Mouse (Mus musculus) heart, postnatal 0 days (tissue): ENCODE results near the gene Srpr. TPM values are rescaled to one million over a fixed set of nuclear protein-coding genes. Genes with fewer than 3 reads are reported as not detected.

ENCODE experiments used
- ATAC-seq: fragments of 200-750 bp; cut with Nextera tagmentation; 2 replicates; pipeline ENCODE4 v1.8.0; 2017; ENCODE audit warnings: low read depth, moderate number of reproducible peaks, moderate library complexity; ENCODE audit not compliant: insufficient read depth
- DNase-seq: peaks from one replicate; pipeline ENCODE4 v3.0.0-alpha.2; 2016; ENCODE audit warnings: low spot score
- H3K27ac ChIP-seq: fragments of 300-500 bp; sonication (generic); 2 replicates; pipeline ENCODE4 v1.5.1; 2014; ENCODE audit warnings: low read depth, mild to moderate bottlenecking
- H3K27me3 ChIP-seq: fragments of 300-500 bp; sonication (generic); 2 replicates; pipeline ENCODE4 v1.6.1; 2014; ENCODE audit warnings: low read length, mixed read lengths; ENCODE audit not compliant: control insufficient read depth, insufficient read depth
- H3K36me3 ChIP-seq: fragments of 300-500 bp; sonication (generic); replicated peaks from 2 replicates; pipeline ENCODE4 v1.6.1; 2014; ENCODE audit warnings: low read length, mixed read lengths; ENCODE audit not compliant: control insufficient read depth, insufficient read depth
- H3K4me1 ChIP-seq: fragments of 300-500 bp; sonication (generic); 2 replicates; pipeline ENCODE4 v1.6.1; 2014; ENCODE audit warnings: antibody characterized with exemption; ENCODE audit not compliant: control insufficient read depth, insufficient read depth
- H3K4me2 ChIP-seq: fragments of 300-500 bp; sonication (generic); 2 replicates; pipeline ENCODE4 v1.6.1; 2014; ENCODE audit warnings: low read depth, mild to moderate bottlenecking, low read length, moderate library complexity
- H3K4me3 ChIP-seq: fragments of 300-500 bp; sonication (generic); 2 replicates; pipeline ENCODE4 v1.5.1; 2014; ENCODE audit warnings: low read depth, low read length
- H3K9ac ChIP-seq: fragments of 300-500 bp; sonication (generic); replicated peaks from 2 replicates; pipeline ENCODE4 v1.6.1; 2014; ENCODE audit warnings: low read depth, low read length, mixed read lengths
- H3K9me3 ChIP-seq: fragments of 300-500 bp; sonication (generic); replicated peaks from 2 replicates; pipeline ENCODE4 v1.6.1; 2016; ENCODE audit warnings: low read length; ENCODE audit not compliant: control insufficient read depth
- CTCF ChIP-seq: IDR thresholded peaks from 2 replicates; pipeline ENCODE4 v1.5.1; 2016; ENCODE audit warnings: antibody characterized with exemption, control low read depth, low read depth
- EP300 ChIP-seq: IDR thresholded peaks from 2 replicates; pipeline ENCODE4 v1.6.1; 2016; ENCODE audit warnings: antibody characterized with exemption, low read depth
- WGBS: fragments of 180-500 bp; shearing (Covaris S2); extraction: QIAGEN DNeasy Blood & Tissue Kit; methylation state at CpG from one replicate; pipeline ENCODE4 v1.1.7; 2014; 5-methylcytosine and 5-hydroxymethylcytosine counted together
- polyA plus RNA-seq: library from polyadenylated mRNA; unstranded; fragments of >200 nt; fragmentation: Nextera tagmentation; extraction: Ambion mirVana; gene quantifications from 2 replicates; pipeline ENCODE4 v1.2.1, GENCODE M21; 2015
- total RNA-seq: library from RNA; depleted of rRNA; stranded (reverse); fragments of >200 nt; gene quantifications from 2 replicates; pipeline ENCODE4 v1.2.3, GENCODE M21; 2014; ENCODE audit warnings: low replicate concordance

The Srpr gene
- total and polyA plus RNA-seq, 2 experiments from 2014 or later = 39.0 to 90.3 TPM

DNA sequence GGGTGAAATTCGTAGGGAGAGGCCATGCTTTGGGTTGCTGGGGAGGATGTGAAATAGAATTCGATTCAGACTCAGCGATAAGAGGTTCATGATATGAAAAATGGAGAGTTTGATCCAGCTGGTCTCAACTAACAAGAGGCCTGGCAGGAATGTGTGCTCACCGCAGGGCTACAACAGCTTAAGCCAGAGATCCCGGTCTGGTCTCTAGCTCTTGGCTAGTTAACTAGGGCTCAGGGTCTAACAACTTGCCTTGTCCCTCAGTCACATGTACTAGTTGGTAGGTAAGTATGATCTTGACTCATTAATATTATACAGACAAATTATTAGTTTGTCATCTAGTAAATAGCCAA is 82.9 kb downstream of the Srpr start:
- Histone ChIP-seq H3K9ac (no peak overlapping the region), H3K4me1 (no peaks in the 10 kb centered on the region), H3K9me3 (no peaks in the 10 kb centered on the region), H3K27ac (no peak overlapping the region), H3K27me3 (no peaks in the 10 kb centered on the region), H3K4me3 (no peak overlapping the region), H3K4me2 (no peak overlapping the region), H3K36me3 (no peaks in the 10 kb centered on the region; the same call in 1 of the 2 replicates)
- TF ChIP-seq EP300 (no peak), CTCF (no peak)
- WGBS = 55% methylated on average over 5 of the region's 5 CpGs
- no peak for DNase-seq
- no peak for ATAC-seq

GRCm38 (mm10) chr9:35283415-35284069 is 83.6 kb downstream of the Srpr start:
- DNase-seq = no peak
- Histone ChIP-seq H3K9me3 (no peaks in the 10 kb centered on the region), H3K27ac (no peak overlapping the region), H3K36me3 (no peaks in the 10 kb centered on the region), H3K4me3 (no peak overlapping the region), H3K9ac (no peak overlapping the region), H3K27me3 (no peaks in the 10 kb centered on the region), H3K4me1 (no peaks in the 10 kb centered on the region), H3K4me2 (no peak overlapping the region)
- WGBS = 80% methylated on average over 13 of the region's 13 CpGs
- ATAC-seq = no peak
- TF ChIP-seq EP300 (no peak), CTCF (no peak)

DNA sequence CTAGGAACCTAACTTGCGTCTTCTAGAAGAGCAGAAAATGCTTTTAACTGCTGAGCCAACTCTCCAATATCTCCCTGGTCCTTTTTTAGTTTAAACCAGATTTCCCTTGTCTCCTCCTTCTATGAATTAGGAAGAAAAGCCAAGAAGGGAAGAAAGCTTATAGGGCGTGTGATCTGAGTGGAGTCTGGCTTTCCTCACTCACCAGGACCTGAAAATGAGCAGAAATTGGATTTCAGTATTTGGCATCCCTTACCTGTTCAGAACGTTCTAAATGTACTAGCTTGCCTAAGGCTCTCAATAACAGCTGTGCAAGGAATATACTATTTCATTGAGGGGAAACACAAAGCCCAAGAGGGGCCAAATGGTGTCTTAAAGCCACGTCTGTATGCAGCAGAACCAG is 84.4 kb downstream of the Srpr start:
- no peaks in the 10 kb centered on the region for H3K36me3 ChIP-seq
- H3K9ac ChIP-seq = no peak overlapping the region
- no peak overlapping the region for H3K27ac ChIP-seq
- DNase-seq (no peak), ATAC-seq (no peak)
- H3K27me3 ChIP-seq = no peaks in the 10 kb centered on the region
- no peaks in the 10 kb centered on the region for H3K4me1 ChIP-seq
- no peaks in the 10 kb centered on the region for H3K9me3 ChIP-seq
- H3K4me2 ChIP-seq = no peak overlapping the region
- TF ChIP-seq CTCF = no peak
- 84% methylated on average over 4 of the region's 4 CpGs for WGBS
- H3K4me3 ChIP-seq = no peak overlapping the region

GRCm38 (mm10) chr9:35286351-35286750 is 86.4 kb downstream of the Srpr start:
- WGBS = 76% methylated on average over 3 of the region's 3 CpGs
- no peaks in the 10 kb centered on the region for H3K9me3 ChIP-seq
- DNase-seq (no peak), ATAC-seq (no peak)
- H3K27ac ChIP-seq = no peak overlapping the region
- no peaks in the 10 kb centered on the region for H3K4me1 ChIP-seq
- TF ChIP-seq EP300 (no peak), CTCF (no peak)
- no peak overlapping the region for H3K4me2 ChIP-seq
- no peak overlapping the region for H3K9ac ChIP-seq
- H3K27me3 ChIP-seq = no peaks in the 10 kb centered on the region
- no peaks in the 10 kb centered on the region for H3K36me3 ChIP-seq
- no peak overlapping the region for H3K4me3 ChIP-seq

DNA sequence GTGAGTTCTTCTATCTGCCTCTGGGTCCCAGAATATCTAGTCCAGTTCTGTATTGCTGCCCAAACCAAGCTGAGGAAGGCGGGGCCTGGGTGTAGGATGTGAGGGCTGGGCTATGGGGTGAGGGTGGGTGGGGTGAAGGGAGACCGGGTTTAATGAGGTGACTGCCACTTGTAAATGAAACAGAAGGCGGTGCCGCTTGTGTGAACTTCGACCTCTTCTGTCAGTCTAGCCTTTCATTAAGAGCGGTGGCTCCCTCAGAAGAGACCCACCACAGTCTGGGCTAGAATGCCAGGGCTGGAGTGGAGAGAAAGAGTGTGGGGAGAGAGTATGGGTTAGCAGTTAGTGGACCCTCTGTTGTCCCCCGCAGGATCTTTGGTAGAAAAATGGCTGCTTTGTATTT is 90.0 kb downstream of the Srpr start:
- no peak overlapping the region for H3K4me3 ChIP-seq

DNA sequence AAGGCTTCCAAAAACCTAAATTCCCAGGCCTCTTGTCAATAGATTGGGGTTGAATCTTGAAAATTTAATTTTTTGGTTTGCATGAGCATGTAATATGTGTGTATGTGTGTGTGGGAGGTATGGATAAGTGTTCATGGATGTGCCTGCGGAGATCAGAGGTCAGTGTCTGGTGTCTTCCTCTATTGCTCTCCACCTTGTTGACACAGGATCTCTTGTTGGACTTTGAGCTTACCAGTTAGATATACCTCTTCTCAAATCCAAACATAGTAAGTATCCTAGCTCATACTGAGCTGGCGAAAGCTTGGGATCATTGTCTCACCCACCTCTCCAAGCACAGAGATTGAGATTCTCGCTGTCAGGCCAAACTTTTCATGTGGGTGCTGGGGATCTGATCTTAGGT is 90.4 kb downstream of the Srpr start:
- 84% methylated on average over 3 of the region's 3 CpGs for WGBS
- no peaks in the 10 kb centered on the region for H3K36me3 ChIP-seq
- H3K9ac ChIP-seq = no peak overlapping the region

More for the DNA sequence above, 90.0 kb downstream of the Srpr start:
- H3K9ac ChIP-seq = no peak overlapping the region
- no peaks in the 10 kb centered on the region for H3K27me3 ChIP-seq
- TF ChIP-seq EP300 (no peak), CTCF (no peak)
- H3K9me3 ChIP-seq = no peaks in the 10 kb centered on the region
- ATAC-seq (no peak), DNase-seq (no peak)
- WGBS = 62% methylated on average over 7 of the region's 7 CpGs
- H3K27ac ChIP-seq = no peak overlapping the region
- no peaks in the 10 kb centered on the region for H3K36me3 ChIP-seq
- H3K4me1 ChIP-seq = no peaks in the 10 kb centered on the region
- no peak overlapping the region for H3K4me2 ChIP-seq

More for the DNA sequence above, 90.4 kb downstream of the Srpr start:
- Histone ChIP-seq H3K4me3 (no peak overlapping the region), H3K27me3 (no peaks in the 10 kb centered on the region), H3K27ac (no peak overlapping the region), H3K9me3 (no peaks in the 10 kb centered on the region), H3K4me2 (no peak overlapping the region), H3K4me1 (no peaks in the 10 kb centered on the region)
- TF ChIP-seq CTCF (no peak), EP300 (no peak)
- ATAC-seq (no peak), DNase-seq (no peak)
